Mouse (Mus musculus) C2C12 (cell line): ENCODE measurements at regions not wholly inside any gene's neighbourhood (a gene's known extent, or its start where the extent isn't known, plus 50 kb on each side); places are given as distances from the start of the nearest gene placed in this dataset.

Experiments
- CTCF ChIP-seq: IDR thresholded peaks from one replicate; pipeline ENCODE4 v1.5.1; 2011; ENCODE audit not compliant: control insufficient read depth, insufficient read depth, insufficient read length
- MYOG ChIP-seq: IDR thresholded peaks from one replicate; pipeline ENCODE4 v1.6.1; 2011; ENCODE audit not compliant: control insufficient read depth, insufficient read length; ENCODE audit errors: extremely low read depth

DNA sequence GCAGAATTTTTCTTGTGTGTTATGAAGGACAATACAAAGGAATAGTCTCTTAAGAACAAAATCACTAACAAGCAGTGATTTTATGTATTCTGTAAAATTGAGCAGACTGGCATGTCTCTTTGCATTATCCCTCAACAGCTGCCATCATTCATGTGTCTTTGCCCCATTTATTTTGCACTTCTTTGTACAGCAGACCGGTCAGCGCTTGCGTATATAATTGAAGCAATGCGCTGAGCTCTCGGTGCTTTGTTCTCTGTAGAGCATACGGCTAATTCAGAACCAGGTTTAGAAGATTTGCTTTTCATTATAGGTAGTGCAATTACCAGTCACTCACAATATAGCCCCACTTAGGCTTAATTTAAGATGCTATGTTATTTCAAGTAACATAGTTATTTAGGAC is 173.1 kb upstream of the Ube2e3 start:
- TF ChIP-seq MYOG (no peak), CTCF (no peak)
